Mouse (Mus musculus): ENCODE results near the gene Mknk2. TPM values are rescaled to one million over a fixed set of nuclear protein-coding genes. Genes with fewer than 3 reads are reported as not detected.

Mknk2 gene
- total and polyA plus RNA-seq, 2 experiments from 2014 or later = 43.6 to 69.8 TPM

GRCm38 (mm10) chr10:80702536-80703390 lies 24.9 kb upstream of the Mknk2 start:
- Histone ChIP-seq H3K27me3 (ENCODE audit: insufficient read depth, low read length) (no peaks in the 10 kb centered on the region), H3K4me2 (ENCODE audit: low read depth) (peak overlapping the region; percentile 75), H3K9me3 (ENCODE audit: low read length) (no peaks in the 10 kb centered on the region), H3K9ac (peak overlapping the region; percentile 51), H3K4me1 (ENCODE audit: insufficient read depth) (peaks cover 20% of the 10 kb centered on the region), H3K4me3 (ENCODE audit: low read depth, low read length) (peak overlapping the region; percentile 77), H3K27ac (ENCODE audit: low read depth, low read length) (peak overlapping the region; percentile 90), H3K36me3 (ENCODE audit: insufficient read depth) (peaks cover 24% of the 10 kb centered on the region)
- peak; percentile 94 for DNase-seq
- peak; percentile 85 for ATAC-seq
- peak; percentile 14; the same call in 1 of the 2 replicates for TF ChIP-seq CTCF (IDR thresholded peaks at IDR 0.05; ENCODE audit: low read depth)
- 3% methylated on average over 47 of the region's 47 CpGs for WGBS

GRCm38 (mm10) chr10:80701721-80702535 lies 24.0 kb upstream of the Mknk2 start, which contains the start of the genes Mob3a and Izumo4:
TSS of gene Mob3a (minus strand) at chr10:80701977.
TSS of gene Izumo4 (plus strand) at chr10:80702184.
- peak; percentile 50 for TF ChIP-seq CTCF (IDR thresholded peaks at IDR 0.05; ENCODE audit: low read depth)
- Histone ChIP-seq H3K9ac (peak within 1 kb of the TSS; percentile 74), H3K4me1 (ENCODE audit: insufficient read depth) (peaks cover 20% of the 10 kb centered on the region), H3K4me3 (ENCODE audit: low read depth, low read length) (peak within 1 kb of the TSS; percentile 77), H3K27me3 (ENCODE audit: insufficient read depth, low read length) (no peaks in the 10 kb centered on the region), H3K4me2 (ENCODE audit: low read depth) (peak within 1 kb of the TSS; percentile 75), H3K36me3 (ENCODE audit: insufficient read depth) (peaks cover 16% of the 10 kb centered on the region), H3K9me3 (ENCODE audit: low read length) (no peaks in the 10 kb centered on the region), H3K27ac (ENCODE audit: low read depth, low read length) (peak within 1 kb of the TSS; percentile 90)
- 3% methylated on average over 59 of the region's 59 CpGs for WGBS
- ATAC-seq = peak; percentile 95
- peak; percentile 100 for DNase-seq

DNA sequence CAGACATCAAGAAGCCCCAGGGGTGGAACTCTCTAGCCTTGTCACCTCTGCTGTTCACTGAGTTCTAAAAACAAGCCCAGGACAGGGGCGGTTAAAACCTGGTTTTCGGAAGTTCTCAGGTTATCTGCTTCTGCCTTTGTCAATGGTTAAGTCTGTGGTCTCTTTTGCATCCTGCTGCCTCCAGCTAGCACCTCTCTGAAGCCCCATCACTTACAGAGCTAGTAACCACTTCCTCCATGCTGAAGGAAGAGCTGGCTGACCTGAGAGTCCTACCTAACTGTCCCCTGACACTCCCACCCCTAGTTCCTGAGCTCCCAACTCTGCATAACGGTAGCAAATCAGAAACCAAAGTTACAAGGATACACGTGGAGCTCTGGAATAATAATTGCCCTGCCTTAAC lies 22.8 kb upstream of the Mknk2 start:
- 46% methylated on average over 4 of the region's 4 CpGs for WGBS
- H3K4me1 ChIP-seq (ENCODE audit: insufficient read depth) = peaks cover 20% of the 10 kb centered on the region
- H3K4me2 ChIP-seq (ENCODE audit: low read depth) = peak overlapping the region; percentile 75
- no peak overlapping the region for H3K9ac ChIP-seq
- H3K9me3 ChIP-seq (ENCODE audit: low read length) = no peaks in the 10 kb centered on the region
- TF ChIP-seq CTCF (IDR thresholded peaks at IDR 0.05; ENCODE audit: low read depth) = no peak
- H3K36me3 ChIP-seq (ENCODE audit: insufficient read depth) = 0 out of 2 replicates have a peak, but pooled peaks cover 4% of the 10 kb centered on the region
- ATAC-seq (no peak), DNase-seq (no peak)
- no peak overlapping the region for H3K27ac ChIP-seq (ENCODE audit: low read depth, low read length)
- H3K27me3 ChIP-seq (ENCODE audit: insufficient read depth, low read length) = no peaks in the 10 kb centered on the region
- H3K4me3 ChIP-seq (ENCODE audit: low read depth, low read length) = peak overlapping the region; percentile 77

DNA sequence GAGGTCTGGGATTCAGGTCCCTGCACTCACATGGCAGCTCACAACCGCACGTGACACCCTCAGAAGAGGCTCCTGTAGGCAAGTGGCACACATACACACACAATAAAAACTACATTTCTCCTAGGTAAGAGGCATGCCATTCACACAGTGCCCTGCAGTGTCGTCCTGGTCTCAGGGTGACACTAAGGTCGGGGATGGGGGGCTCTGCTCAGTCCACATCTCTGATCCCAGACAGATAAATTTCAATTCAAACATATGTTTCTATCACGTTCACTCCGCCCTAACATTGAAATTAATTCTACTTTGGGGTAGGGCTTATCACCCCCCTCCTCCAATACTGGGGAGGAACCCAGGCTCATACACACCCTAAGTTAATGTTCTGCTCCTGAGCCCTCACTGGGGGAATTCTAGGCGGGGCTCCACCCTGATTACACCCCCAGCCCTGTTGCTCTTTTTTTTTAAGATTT lies 22.2 kb upstream of the Mknk2 start:
- Histone ChIP-seq H3K4me3 (ENCODE audit: low read depth, low read length) (no peak overlapping the region), H3K27me3 (ENCODE audit: insufficient read depth, low read length) (no peaks in the 10 kb centered on the region), H3K4me1 (ENCODE audit: insufficient read depth) (peaks cover 20% of the 10 kb centered on the region), H3K36me3 (ENCODE audit: insufficient read depth) (no peaks in the 10 kb centered on the region), H3K9ac (no peak overlapping the region), H3K9me3 (ENCODE audit: low read length) (no peaks in the 10 kb centered on the region), H3K4me2 (ENCODE audit: low read depth) (peak overlapping the region; percentile 75), H3K27ac (ENCODE audit: low read depth, low read length) (no peak overlapping the region)
- WGBS = 87% methylated on average over 7 of the region's 7 CpGs
- DNase-seq (no peak), ATAC-seq (no peak)
- no peak for TF ChIP-seq CTCF (IDR thresholded peaks at IDR 0.05; ENCODE audit: low read depth)

GRCm38 (mm10) chr10:80698605-80699004 lies 20.7 kb upstream of the Mknk2 start:
- H3K4me3 ChIP-seq (ENCODE audit: low read depth, low read length) = no peak overlapping the region
- WGBS = 96% methylated on average over 9 of the region's 9 CpGs
- DNase-seq (no peak), ATAC-seq (no peak)
- no peak overlapping the region for H3K27ac ChIP-seq (ENCODE audit: low read depth, low read length)
- H3K4me1 ChIP-seq (ENCODE audit: insufficient read depth) = peaks cover 17% of the 10 kb centered on the region
- H3K36me3 ChIP-seq (ENCODE audit: insufficient read depth) = peaks cover 11% of the 10 kb centered on the region
- TF ChIP-seq CTCF (IDR thresholded peaks at IDR 0.05; ENCODE audit: low read depth) = no peak
- H3K9ac ChIP-seq = no peak overlapping the region
- H3K4me2 ChIP-seq (ENCODE audit: low read depth) = no peak overlapping the region
- H3K9me3 ChIP-seq (ENCODE audit: low read length) = no peaks in the 10 kb centered on the region
- no peaks in the 10 kb centered on the region for H3K27me3 ChIP-seq (ENCODE audit: insufficient read depth, low read length)

- Histone ChIP-seq H3K4me2 (ENCODE audit: low read depth) (no peak overlapping the region), H3K4me3 (ENCODE audit: low read depth, low read length) (no peak overlapping the region), H3K27ac (ENCODE audit: low read depth, low read length) (no peak overlapping the region), H3K27me3 (ENCODE audit: insufficient read depth, low read length) (no peaks in the 10 kb centered on the region), H3K9ac (no peak overlapping the region), H3K4me1 (ENCODE audit: insufficient read depth) (peaks cover 11% of the 10 kb centered on the region; the same call in 1 of the 2 replicates), H3K9me3 (ENCODE audit: low read length) (no peaks in the 10 kb centered on the region), H3K36me3 (ENCODE audit: insufficient read depth) (peaks cover 14% of the 10 kb centered on the region)
- no peak for TF ChIP-seq CTCF (IDR thresholded peaks at IDR 0.05; ENCODE audit: low read depth)
- DNase-seq = no peak
- no peak for ATAC-seq
- WGBS = 76% methylated on average over 9 of the region's 9 CpGs
Measured at GRCm38 (mm10) chr10:80697812-80698211, 19.9 kb upstream of the Mknk2 start.
